Mouse (Mus musculus): ENCODE data around the gene Manba. TPM values are rescaled to one million over a fixed set of nuclear protein-coding genes. Genes with fewer than 3 reads are reported as not detected.

The Manba gene
- polyA plus RNA-seq, 1 experiment from 2014 or later = 44.5 TPM

DNA sequence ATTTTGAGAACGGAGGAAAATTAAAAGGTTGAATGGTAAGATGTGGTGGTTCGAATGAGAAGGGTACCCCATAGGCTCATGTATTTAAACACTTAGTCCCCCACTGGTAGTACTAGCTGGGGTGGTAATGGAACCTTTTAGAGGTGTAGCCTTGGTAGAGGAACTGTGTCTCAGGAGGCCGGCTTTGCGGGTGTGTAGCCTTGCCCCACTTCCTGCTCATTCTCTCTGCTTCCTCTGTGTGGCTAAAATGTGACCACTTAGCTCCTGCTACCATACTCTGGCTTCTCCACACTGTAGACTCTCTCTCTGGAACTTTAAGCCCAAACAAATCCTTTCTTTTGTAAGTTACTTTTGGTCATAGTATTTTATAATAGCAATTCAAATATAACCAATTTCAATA, 79.9 kb downstream of the Manba start:
- H3K27ac ChIP-seq (replicated peaks in 1 of 2; ENCODE audit: control insufficient read depth in 1 of 2, insufficient read depth in 1 of 2, low read depth in 2 of 2, low read length in 2 of 2) = no peak overlapping the region
- no peak for ATAC-seq (ENCODE audit: insufficient number of reproducible peaks, insufficient read depth, low FRiP score, low read depth)
- H3K36me3 ChIP-seq (ENCODE audit: control insufficient read depth, insufficient read depth, low read length) = peaks cover 33% of the 10 kb centered on the region
- no peaks in the 10 kb centered on the region for H3K9me3 ChIP-seq (ENCODE audit: control insufficient read depth, low read length)
- peaks cover 9 to 21% of the 10 kb centered on the region in 2 experiments for H3K4me1 ChIP-seq (ENCODE audit: control insufficient read depth in 2 of 2, insufficient read depth in 2 of 2, low read length in 2 of 2)
- WGBS = 76% methylated on average over 4 of the region's 4 CpGs
- no peaks in the 10 kb centered on the region for H3K27me3 ChIP-seq (ENCODE audit: control insufficient read depth, insufficient read depth, low read length)
- no peak overlapping the region for H3K4me2 ChIP-seq (ENCODE audit: low read length)
- H3K4me3 ChIP-seq (ENCODE audit: control insufficient read depth in 1 of 2, insufficient read depth in 1 of 2, low read depth in 1 of 2, low read length in 2 of 2) = no peak overlapping the region
- H3K9ac ChIP-seq (ENCODE audit: low read length) = no peak overlapping the region

DNA sequence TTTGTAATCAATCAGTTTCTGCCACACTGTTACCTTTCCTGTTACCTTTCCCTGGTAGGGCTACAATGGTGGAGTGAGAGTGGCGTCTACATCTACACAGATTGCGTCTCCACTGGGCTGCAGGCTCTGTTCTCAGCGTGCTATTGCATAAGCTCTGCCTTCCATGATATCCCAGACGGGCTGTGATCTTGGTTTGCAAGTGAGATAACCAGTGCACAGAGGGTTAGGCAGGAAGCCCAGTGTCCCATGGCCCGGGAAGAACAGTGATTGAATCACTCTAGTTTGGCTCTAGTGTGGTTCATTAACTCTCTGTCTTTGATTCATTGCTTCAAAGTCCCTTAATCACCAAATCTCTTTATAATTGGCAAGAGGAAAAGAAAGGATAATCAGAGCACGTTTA, 82.5 kb downstream of the Manba start:
- no peak for ATAC-seq (ENCODE audit: insufficient number of reproducible peaks, insufficient read depth, low FRiP score, low read depth)
- no peak overlapping the region for H3K4me2 ChIP-seq (ENCODE audit: low read length)
- no peaks in the 10 kb centered on the region for H3K27me3 ChIP-seq (ENCODE audit: control insufficient read depth, insufficient read depth, low read length)
- peaks cover 9 to 21% of the 10 kb centered on the region in 2 experiments for H3K4me1 ChIP-seq (ENCODE audit: control insufficient read depth in 2 of 2, insufficient read depth in 2 of 2, low read length in 2 of 2)
- 54% methylated on average over 6 of the region's 6 CpGs for WGBS
- H3K4me3 ChIP-seq (ENCODE audit: control insufficient read depth in 1 of 2, insufficient read depth in 1 of 2, low read depth in 1 of 2, low read length in 2 of 2) = no peak overlapping the region
- no peak overlapping the region for H3K9ac ChIP-seq (ENCODE audit: low read length)
- no peaks in the 10 kb centered on the region for H3K9me3 ChIP-seq (ENCODE audit: control insufficient read depth, low read length)
- no peak overlapping the region for H3K27ac ChIP-seq (replicated peaks in 1 of 2; ENCODE audit: control insufficient read depth in 1 of 2, insufficient read depth in 1 of 2, low read depth in 2 of 2, low read length in 2 of 2)
- peaks cover 44% of the 10 kb centered on the region for H3K36me3 ChIP-seq (ENCODE audit: control insufficient read depth, insufficient read depth, low read length)

DNA sequence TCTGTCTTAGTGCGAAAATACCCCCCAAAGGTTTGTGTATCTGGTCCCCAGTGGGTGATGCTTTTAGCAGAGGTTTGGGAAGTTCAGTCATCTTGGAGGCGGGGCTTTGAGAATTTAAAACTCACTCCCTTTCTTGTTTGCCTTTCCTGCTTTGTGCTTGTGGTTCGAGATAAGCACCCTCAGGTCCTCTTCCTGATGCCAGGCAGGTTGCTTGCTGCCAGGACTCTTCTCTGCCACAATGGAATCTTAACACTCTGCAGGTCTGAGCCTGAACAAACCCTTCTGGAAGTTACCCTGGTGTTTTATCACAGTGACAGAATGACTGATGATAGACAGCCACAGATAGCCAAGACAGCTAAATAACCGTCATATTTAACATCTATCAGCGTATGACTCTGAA, 83.2 kb downstream of the Manba start:
- H3K36me3 ChIP-seq (ENCODE audit: control insufficient read depth, insufficient read depth, low read length) = peaks cover 41% of the 10 kb centered on the region
- 40% methylated on average over 5 of the region's 5 CpGs for WGBS
- peaks cover 8 to 22% of the 10 kb centered on the region in 2 experiments for H3K4me1 ChIP-seq (ENCODE audit: control insufficient read depth in 2 of 2, insufficient read depth in 2 of 2, low read length in 2 of 2)
- no peak for ATAC-seq (ENCODE audit: insufficient number of reproducible peaks, insufficient read depth, low FRiP score, low read depth)
- H3K9ac ChIP-seq (ENCODE audit: low read length) = no peak overlapping the region
- no peak overlapping the region for H3K4me2 ChIP-seq (ENCODE audit: low read length)
- peak overlapping the region; percentile 45 to 46 for H3K27ac ChIP-seq (replicated peaks in 1 of 2; ENCODE audit: control insufficient read depth in 1 of 2, insufficient read depth in 1 of 2, low read depth in 2 of 2, low read length in 2 of 2)
- H3K9me3 ChIP-seq (ENCODE audit: control insufficient read depth, low read length) = no peaks in the 10 kb centered on the region
- H3K27me3 ChIP-seq (ENCODE audit: control insufficient read depth, insufficient read depth, low read length) = no peaks in the 10 kb centered on the region
- H3K4me3 ChIP-seq (ENCODE audit: control insufficient read depth in 1 of 2, insufficient read depth in 1 of 2, low read depth in 1 of 2, low read length in 2 of 2) = no peak overlapping the region

DNA sequence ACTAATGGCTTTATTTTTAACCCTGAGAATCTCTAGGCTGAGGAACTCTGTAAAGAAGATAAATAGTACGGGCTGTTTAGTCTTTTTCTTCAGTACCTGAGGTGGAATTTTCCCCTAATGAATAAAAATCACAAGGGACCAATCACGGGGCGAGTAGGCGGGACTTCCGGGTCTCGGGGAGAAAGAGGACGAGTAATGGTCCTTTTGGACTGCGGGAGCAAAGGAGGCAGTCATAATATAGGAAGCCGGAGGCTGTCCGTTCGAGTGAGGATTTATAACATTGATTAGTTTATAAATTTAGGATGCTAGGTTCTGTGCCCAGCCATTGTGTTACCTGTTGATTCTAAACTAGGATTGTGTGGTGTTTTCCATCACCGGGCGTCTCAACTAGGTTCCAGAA, 86.1 kb downstream of the Manba start:
- H3K4me1 ChIP-seq (ENCODE audit: control insufficient read depth in 2 of 2, insufficient read depth in 2 of 2, low read length in 2 of 2) = peaks cover 11 to 37% of the 10 kb centered on the region in 2 experiments
- H3K36me3 ChIP-seq (ENCODE audit: control insufficient read depth, insufficient read depth, low read length) = peaks cover 28% of the 10 kb centered on the region
- H3K9ac ChIP-seq (ENCODE audit: low read length) = no peak overlapping the region
- no peaks in the 10 kb centered on the region for H3K9me3 ChIP-seq (ENCODE audit: control insufficient read depth, low read length)
- no peak overlapping the region for H3K4me3 ChIP-seq (ENCODE audit: control insufficient read depth in 1 of 2, insufficient read depth in 1 of 2, low read depth in 1 of 2, low read length in 2 of 2)
- 67% methylated on average over 13 of the region's 13 CpGs for WGBS
- no peak overlapping the region for H3K4me2 ChIP-seq (ENCODE audit: low read length)
- no peak overlapping the region for H3K27ac ChIP-seq (replicated peaks in 1 of 2; ENCODE audit: control insufficient read depth in 1 of 2, insufficient read depth in 1 of 2, low read depth in 2 of 2, low read length in 2 of 2)
- H3K27me3 ChIP-seq (ENCODE audit: control insufficient read depth, insufficient read depth, low read length) = no peaks in the 10 kb centered on the region
- no peak for ATAC-seq (ENCODE audit: insufficient number of reproducible peaks, insufficient read depth, low FRiP score, low read depth)

DNA sequence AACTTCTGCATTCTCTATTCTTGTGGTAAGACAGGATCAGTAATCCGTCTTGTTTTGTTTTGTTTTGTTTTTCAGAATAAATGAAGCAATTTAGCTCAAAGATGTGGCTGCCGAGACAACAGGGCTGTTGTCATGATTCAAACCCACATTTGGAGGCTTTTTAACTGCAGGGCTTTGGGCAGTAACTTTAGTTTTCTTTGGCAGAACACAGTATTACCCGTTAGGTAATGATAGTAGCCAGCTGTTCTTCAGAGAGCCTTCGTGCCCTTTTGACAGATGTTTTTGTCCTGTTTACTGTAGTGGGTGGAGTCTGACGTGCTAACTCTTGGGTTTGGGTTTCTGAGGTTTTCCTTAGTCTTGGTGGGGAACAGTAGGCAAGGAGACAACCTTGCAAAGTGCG, 87.6 kb downstream of the Manba start:
- H3K27me3 ChIP-seq (ENCODE audit: control insufficient read depth, insufficient read depth, low read length) = no peaks in the 10 kb centered on the region
- H3K9me3 ChIP-seq (ENCODE audit: control insufficient read depth, low read length) = no peaks in the 10 kb centered on the region
- H3K4me3 ChIP-seq (ENCODE audit: control insufficient read depth in 1 of 2, insufficient read depth in 1 of 2, low read depth in 1 of 2, low read length in 2 of 2) = no peak overlapping the region
- H3K9ac ChIP-seq (ENCODE audit: low read length) = no peak overlapping the region
- peak overlapping the region in 1 of 2 experiments; percentile 17; a peak in 1 of 4 replicates for H3K27ac ChIP-seq (replicated peaks in 1 of 2; ENCODE audit: control insufficient read depth in 1 of 2, insufficient read depth in 1 of 2, low read depth in 2 of 2, low read length in 2 of 2)
- no peak for ATAC-seq (ENCODE audit: insufficient number of reproducible peaks, insufficient read depth, low FRiP score, low read depth)
- no peak overlapping the region for H3K4me2 ChIP-seq (ENCODE audit: low read length)
- peaks cover 9 to 31% of the 10 kb centered on the region in 2 experiments for H3K4me1 ChIP-seq (ENCODE audit: control insufficient read depth in 2 of 2, insufficient read depth in 2 of 2, low read length in 2 of 2)
- 50% methylated on average over 6 of the region's 6 CpGs for WGBS
- H3K36me3 ChIP-seq (ENCODE audit: control insufficient read depth, insufficient read depth, low read length) = peaks cover 19% of the 10 kb centered on the region

DNA sequence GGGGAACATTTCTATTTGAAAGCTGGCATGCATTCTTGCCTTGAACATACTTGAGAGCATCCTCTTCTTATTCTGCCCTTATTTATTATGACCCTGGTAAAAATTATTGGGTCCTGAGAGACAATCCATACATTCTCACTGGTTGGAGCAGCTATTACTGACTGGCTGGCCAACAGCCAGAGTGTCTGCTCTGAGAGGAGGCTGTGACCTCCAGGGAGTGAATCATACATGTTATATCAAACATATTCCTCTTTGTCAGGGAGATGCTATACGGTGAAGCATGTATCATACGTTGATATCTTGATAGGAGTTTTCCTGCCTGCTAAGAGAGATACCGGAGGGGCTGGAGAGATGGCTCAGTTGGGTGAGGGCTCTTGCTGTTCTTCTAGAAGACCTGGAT, 89.7 kb downstream of the Manba start:
- no peak overlapping the region for H3K9ac ChIP-seq (ENCODE audit: low read length)
- 0 out of 4 replicates have a peak overlapping the region, but pooled peaks of 1 of the 2 experiments have one; percentile 37 for H3K27ac ChIP-seq (replicated peaks in 1 of 2; ENCODE audit: control insufficient read depth in 1 of 2, insufficient read depth in 1 of 2, low read depth in 2 of 2, low read length in 2 of 2)
- H3K27me3 ChIP-seq (ENCODE audit: control insufficient read depth, insufficient read depth, low read length) = no peaks in the 10 kb centered on the region
- no peak for ATAC-seq (ENCODE audit: insufficient number of reproducible peaks, insufficient read depth, low FRiP score, low read depth)
- H3K4me3 ChIP-seq (ENCODE audit: control insufficient read depth in 1 of 2, insufficient read depth in 1 of 2, low read depth in 1 of 2, low read length in 2 of 2) = no peak overlapping the region
- WGBS = 54% methylated on average over 3 of the region's 3 CpGs
- H3K9me3 ChIP-seq (ENCODE audit: control insufficient read depth, low read length) = no peaks in the 10 kb centered on the region
- peaks cover 15 to 32% of the 10 kb centered on the region in 2 experiments for H3K4me1 ChIP-seq (ENCODE audit: control insufficient read depth in 2 of 2, insufficient read depth in 2 of 2, low read length in 2 of 2)
- peaks cover 17% of the 10 kb centered on the region for H3K36me3 ChIP-seq (ENCODE audit: control insufficient read depth, insufficient read depth, low read length)
- no peak overlapping the region for H3K4me2 ChIP-seq (ENCODE audit: low read length)

DNA sequence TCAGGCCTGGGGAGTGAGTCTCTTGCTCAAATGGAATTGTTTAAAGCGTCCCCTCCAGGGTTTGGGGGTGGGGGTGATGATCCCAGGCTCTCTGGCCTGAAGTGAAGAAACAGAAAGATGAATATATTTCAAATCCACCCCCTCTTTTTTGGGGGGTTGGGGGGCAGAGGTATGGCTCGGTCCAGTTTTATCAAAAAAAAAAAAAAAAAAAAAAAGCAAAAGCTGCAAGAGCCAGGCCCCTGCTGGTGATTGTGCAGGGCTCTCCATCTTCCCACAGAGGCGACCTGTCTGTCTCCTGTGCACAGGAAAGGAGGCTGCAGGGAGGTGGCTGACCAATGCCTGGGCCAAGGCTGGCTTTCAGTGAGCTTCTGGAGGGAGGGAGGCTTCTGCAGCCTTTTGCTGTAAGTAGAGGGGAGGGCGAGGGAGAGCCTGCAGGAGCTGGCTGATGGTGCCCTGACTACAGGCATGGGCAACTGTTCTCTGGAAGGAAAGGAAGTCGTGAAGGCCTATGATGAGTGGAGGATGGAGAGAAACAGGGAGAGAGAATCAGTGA, 93.3 kb downstream of the Manba start:
- no peaks in the 10 kb centered on the region for H3K9me3 ChIP-seq (ENCODE audit: control insufficient read depth, low read length)
- H3K9ac ChIP-seq (ENCODE audit: low read length) = 0 out of 2 replicates have a peak overlapping the region, but pooled peaks have one; percentile 16
- peaks cover 21 to 43% of the 10 kb centered on the region in 2 experiments for H3K4me1 ChIP-seq (ENCODE audit: control insufficient read depth in 2 of 2, insufficient read depth in 2 of 2, low read length in 2 of 2)
- H3K27me3 ChIP-seq (ENCODE audit: control insufficient read depth, insufficient read depth, low read length) = no peaks in the 10 kb centered on the region
- H3K36me3 ChIP-seq (ENCODE audit: control insufficient read depth, insufficient read depth, low read length) = peaks cover 4% of the 10 kb centered on the region; the same call in 1 of the 2 replicates
- no peak overlapping the region for H3K4me3 ChIP-seq (ENCODE audit: control insufficient read depth in 1 of 2, insufficient read depth in 1 of 2, low read depth in 1 of 2, low read length in 2 of 2)
- H3K4me2 ChIP-seq (ENCODE audit: low read length) = no peak overlapping the region
- WGBS = 43% methylated on average over 5 of the region's 5 CpGs
- H3K27ac ChIP-seq (replicated peaks in 1 of 2; ENCODE audit: control insufficient read depth in 1 of 2, insufficient read depth in 1 of 2, low read depth in 2 of 2, low read length in 2 of 2) = peak overlapping the region; percentile 57 to 67
- ATAC-seq (ENCODE audit: insufficient number of reproducible peaks, insufficient read depth, low FRiP score, low read depth) = no peak; the same call in 1 of the 2 replicates

DNA sequence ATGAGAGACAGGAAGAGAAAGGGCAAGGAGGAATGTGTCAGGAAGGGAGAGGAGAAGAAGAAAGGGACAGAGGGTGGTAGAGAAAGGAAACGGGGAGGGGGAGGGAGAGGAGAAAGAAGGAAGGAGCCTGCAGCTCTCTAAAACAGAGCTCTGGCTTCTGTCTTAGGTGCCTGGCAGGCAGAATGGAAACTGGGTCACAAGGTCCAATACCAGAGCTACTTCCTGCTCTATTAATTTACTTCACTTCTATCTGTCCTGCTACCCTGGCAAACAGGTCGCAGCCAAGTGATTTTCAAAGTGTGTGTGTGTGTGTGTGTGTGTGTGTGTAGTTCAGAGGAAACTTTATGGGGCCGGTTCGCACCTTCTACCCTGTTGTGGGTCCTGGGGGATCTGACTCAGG, 93.8 kb downstream of the Manba start:
- Histone ChIP-seq H3K9me3 (ENCODE audit: control insufficient read depth, low read length) (no peaks in the 10 kb centered on the region), H3K27ac (replicated peaks in 1 of 2; ENCODE audit: control insufficient read depth in 1 of 2, insufficient read depth in 1 of 2, low read depth in 2 of 2, low read length in 2 of 2) (peak overlapping the region; percentile 57 to 67), H3K27me3 (ENCODE audit: control insufficient read depth, insufficient read depth, low read length) (no peaks in the 10 kb centered on the region), H3K4me2 (ENCODE audit: low read length) (no peak overlapping the region), H3K9ac (ENCODE audit: low read length) (0 out of 2 replicates have a peak overlapping the region, but pooled peaks have one; percentile 16), H3K36me3 (ENCODE audit: control insufficient read depth, insufficient read depth, low read length) (peaks cover 9% of the 10 kb centered on the region), H3K4me1 (ENCODE audit: control insufficient read depth in 2 of 2, insufficient read depth in 2 of 2, low read length in 2 of 2) (peaks cover 17 to 38% of the 10 kb centered on the region in 2 experiments), H3K4me3 (ENCODE audit: control insufficient read depth in 1 of 2, insufficient read depth in 1 of 2, low read depth in 1 of 2, low read length in 2 of 2) (no peak overlapping the region)
- whole genome bisulfite sequencing = 29% methylated on average over 4 of the region's 4 CpGs
- ATAC-seq (ENCODE audit: insufficient number of reproducible peaks, insufficient read depth, low FRiP score, low read depth) = peak; percentile 26; the same call in 1 of the 2 replicates
